Mouse (Mus musculus) hindbrain, embryonic 11.5 days (tissue): ENCODE measurements around the gene Gm48551. TPM values are rescaled to one million over a fixed set of nuclear protein-coding genes. Genes with fewer than 3 reads are reported as not detected.

Experiments used
- polyA plus RNA-seq: library from polyadenylated mRNA; unstranded; fragments of >200 nt; fragmentation: Nextera tagmentation; extraction: Ambion mirVana; gene quantifications from 2 replicates; pipeline ENCODE4 v1.2.1, GENCODE M21; 2014

Gm48551 gene
- polyA plus RNA-seq, 1 experiment from 2014 or later, result 2.2 TPM

Other genes starting within 250 kb of the Gm48551 start
- 6.6 and 7.9 TPM in 2 replicates for gene Zbtb7a, start 249.2 kb upstream of the Gm48551 start, polyA plus RNA-seq
- 52.7 and 54.1 TPM in 2 replicates for gene Pias4, start 216.5 kb upstream of the Gm48551 start, polyA plus RNA-seq
- 380 and 413 TPM in 2 replicates for gene Eef2, start 207.8 kb upstream of the Gm48551 start, polyA plus RNA-seq
- 49.9 and 53.3 TPM in 2 replicates for gene Dapk3, start 201.5 kb upstream of the Gm48551 start, polyA plus RNA-seq
- not detected in 2 replicates for gene 4930442H23Rik, start 200.6 kb upstream of the Gm48551 start, polyA plus RNA-seq
- 0.08 TPM in 1 of 2 replicates, not detected in the other for gene Nmrk2, start 182.4 kb upstream of the Gm48551 start, polyA plus RNA-seq
- 22.8 and 23.8 TPM in 2 replicates for gene Atcay, start 153.6 kb upstream of the Gm48551 start, polyA plus RNA-seq
- 3.4 and 4.3 TPM in 2 replicates for gene Zfr2, start 151.3 kb upstream of the Gm48551 start, polyA plus RNA-seq
- gene Matk, start 131.5 kb upstream of the Gm48551 start, polyA plus RNA-seq, result 3.1 and 3.3 TPM in 2 replicates
- 179 and 182 TPM in 2 replicates for gene Mrpl54, start 117.5 kb upstream of the Gm48551 start, polyA plus RNA-seq
- gene Apba3, start 117.5 kb upstream of the Gm48551 start, polyA plus RNA-seq, result 32.1 and 33.5 TPM in 2 replicates
- gene Tjp3, start 92.9 kb upstream of the Gm48551 start, polyA plus RNA-seq, result 3.8 and 3.9 TPM in 2 replicates
- 46.3 and 47.0 TPM in 2 replicates for gene Pip5k1c, start 91.5 kb upstream of the Gm48551 start, polyA plus RNA-seq
- gene Cactin, start 63.4 kb upstream of the Gm48551 start, polyA plus RNA-seq, result 26.0 and 28.9 TPM in 2 replicates
- gene Tbxa2r, start 55.7 kb upstream of the Gm48551 start, polyA plus RNA-seq, result 2.3 TPM in 2 replicates
- not detected in 2 replicates for gene Gipc3, start 41.2 kb upstream of the Gm48551 start, polyA plus RNA-seq
- 90.2 and 100 TPM in 2 replicates for gene Hmg20b, start 34.0 kb upstream of the Gm48551 start, polyA plus RNA-seq
- 3.9 and 4.6 TPM in 2 replicates for gene Mfsd12, start 27.0 kb upstream of the Gm48551 start, polyA plus RNA-seq
- gene 4930404N11Rik, start 18.6 kb upstream of the Gm48551 start, polyA plus RNA-seq, result 0.47 TPM in 1 of 2 replicates, not detected in the other
- 83.0 and 92.1 TPM in 2 replicates for gene Fzr1, start 6.0 kb upstream of the Gm48551 start, polyA plus RNA-seq
- 44.8 and 52.6 TPM in 2 replicates for gene Dohh, start within 50 bp of the Gm48551 start, polyA plus RNA-seq
- 0.49 and 1.0 TPM in 2 replicates for gene Gm48552, start 4.5 kb downstream of the Gm48551 start, polyA plus RNA-seq
- 2.7 and 4.1 TPM in 2 replicates for gene Smim24, start 8.6 kb downstream of the Gm48551 start, polyA plus RNA-seq
- 10.9 and 11.9 TPM in 2 replicates for gene Nfic, start 71.2 kb downstream of the Gm48551 start, polyA plus RNA-seq
- 12.7 and 13.7 TPM in 2 replicates for gene Celf5, start 98.2 kb downstream of the Gm48551 start, polyA plus RNA-seq
- gene Ncln, start 111.9 kb downstream of the Gm48551 start, polyA plus RNA-seq, result 43.5 and 46.9 TPM in 2 replicates
- 0.15 and 0.24 TPM in 2 replicates for gene S1pr4, start 115.7 kb downstream of the Gm48551 start, polyA plus RNA-seq
- gene Gna15, start 139.8 kb downstream of the Gm48551 start, polyA plus RNA-seq, result 0.56 and 0.66 TPM in 2 replicates
- gene Gna11, start 160.7 kb downstream of the Gm48551 start, polyA plus RNA-seq, result 57.3 and 61.7 TPM in 2 replicates
- 264 and 280 TPM in 2 replicates for gene Aes, start 175.0 kb downstream of the Gm48551 start, polyA plus RNA-seq
- gene Tle2, start 190.1 kb downstream of the Gm48551 start, polyA plus RNA-seq, result 7.2 and 8.8 TPM in 2 replicates
- gene Tle6, start 216.6 kb downstream of the Gm48551 start, polyA plus RNA-seq, result 5.1 and 7.7 TPM in 2 replicates
- gene BC025920, start 221.8 kb downstream of the Gm48551 start, polyA plus RNA-seq, result 0.77 and 1.2 TPM in 2 replicates
- gene Sirt6, start 243.3 kb downstream of the Gm48551 start, polyA plus RNA-seq, result 40.6 and 42.2 TPM in 2 replicates
- 2.7 and 4.4 TPM in 2 replicates for gene Ankrd24, start 244.1 kb downstream of the Gm48551 start, polyA plus RNA-seq